Mouse (Mus musculus) midbrain, embryonic 14.5 days (tissue): ENCODE measurements at regions not wholly inside any gene's neighbourhood (a gene's known extent, or its start where the extent isn't known, plus 50 kb on each side); places are given as distances from the start of the nearest gene placed in this dataset.

ENCODE experiments used
- ATAC-seq: fragments of 200-750 bp; cut with Nextera tagmentation; 2 replicates; pipeline ENCODE4 v1.8.0; 2017; ENCODE audit warnings: moderate number of reproducible peaks, moderate library complexity; ENCODE audit not compliant: low FRiP score, low TSS enrichment
- DNase-seq: peaks from one replicate; pipeline ENCODE4 v3.0.0-alpha.2; 2015
- H3K27ac ChIP-seq: fragments of 300-500 bp; sonication (generic); replicated peaks from 2 replicates; pipeline ENCODE4 v1.5.1; 2014; ENCODE audit warnings: mild to moderate bottlenecking, low read depth, low read length, moderate library complexity
- H3K27me3 ChIP-seq: fragments of 300-500 bp; sonication (generic); 2 replicates; pipeline ENCODE4 v1.6.1; 2014; ENCODE audit warnings: low read length, control low read depth, mixed read lengths; ENCODE audit not compliant: control insufficient read depth, insufficient read depth
- H3K36me3 ChIP-seq: fragments of 300-500 bp; sonication (generic); 2 replicates; pipeline ENCODE4 v1.6.1; 2014; ENCODE audit warnings: low read length, control low read depth; ENCODE audit not compliant: control insufficient read depth, insufficient read depth
- H3K4me1 ChIP-seq: fragments of 300-500 bp; sonication (generic); 2 replicates; pipeline ENCODE4 v1.6.1; 2014; ENCODE audit warnings: mild to moderate bottlenecking, antibody characterized with exemption, low read length, control low read depth; ENCODE audit not compliant: control insufficient read depth, insufficient read depth
- H3K4me2 ChIP-seq: fragments of 300-500 bp; sonication (generic); 2 replicates; pipeline ENCODE4 v1.6.1; 2014; ENCODE audit warnings: mild to moderate bottlenecking, low read length, moderate library complexity
- H3K4me3 ChIP-seq: fragments of 300-500 bp; sonication (generic); replicated peaks from 2 replicates; pipeline ENCODE4 v1.5.1; 2014; ENCODE audit warnings: low read depth, low read length
- H3K9ac ChIP-seq: fragments of 300-500 bp; sonication (generic); replicated peaks from 2 replicates; pipeline ENCODE4 v1.6.1; 2014; ENCODE audit warnings: mild to moderate bottlenecking, low read length, moderate library complexity
- H3K9me3 ChIP-seq: fragments of 300-500 bp; sonication (generic); 2 replicates; pipeline ENCODE4 v1.6.1; 2016; ENCODE audit warnings: low read length, control low read depth, mixed read lengths; ENCODE audit not compliant: control insufficient read depth
- WGBS: fragments of 180-500 bp; shearing (Covaris S2); extraction: QIAGEN DNeasy Blood & Tissue Kit; methylation state at CpG from one replicate; pipeline ENCODE4 v1.1.7; 2014; 5-methylcytosine and 5-hydroxymethylcytosine counted together

- ATAC-seq (no peak), DNase-seq (peak; percentile 11)
- Histone ChIP-seq H3K27me3 (no peaks in the 10 kb centered on the region), H3K4me2 (no peak overlapping the region), H3K9me3 (no peaks in the 10 kb centered on the region), H3K27ac (no peak overlapping the region), H3K9ac (no peak overlapping the region), H3K4me3 (no peak overlapping the region), H3K36me3 (no peaks in the 10 kb centered on the region), H3K4me1 (no peaks in the 10 kb centered on the region)
- WGBS = 63% methylated on average over 2 of the region's 2 CpGs
Observed at GRCm38 (mm10) chr10:6053207-6053606, 131.0 kb upstream of the Rgs17 start.

DNA sequence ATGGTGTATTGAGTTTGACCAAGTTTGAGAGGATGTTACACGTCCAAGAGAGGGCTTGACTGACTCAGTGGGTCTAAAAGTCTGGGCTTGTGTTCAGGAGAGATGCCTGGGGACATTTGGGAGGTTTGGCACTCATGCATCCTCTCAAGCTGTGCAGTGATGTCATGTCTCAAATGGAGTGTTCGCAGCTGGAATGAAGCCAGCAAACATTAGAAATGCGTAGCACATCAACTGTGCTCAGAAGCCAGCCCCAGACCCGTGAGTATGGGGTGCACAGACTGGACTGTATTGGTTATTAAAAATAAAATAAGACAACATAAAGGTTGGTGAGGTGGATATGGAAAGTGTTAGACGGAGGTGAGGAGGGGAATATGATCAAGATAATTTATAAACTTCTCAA, 121.2 kb upstream of the Rgs17 start:
- DNase-seq = peak; percentile 14

DNA sequence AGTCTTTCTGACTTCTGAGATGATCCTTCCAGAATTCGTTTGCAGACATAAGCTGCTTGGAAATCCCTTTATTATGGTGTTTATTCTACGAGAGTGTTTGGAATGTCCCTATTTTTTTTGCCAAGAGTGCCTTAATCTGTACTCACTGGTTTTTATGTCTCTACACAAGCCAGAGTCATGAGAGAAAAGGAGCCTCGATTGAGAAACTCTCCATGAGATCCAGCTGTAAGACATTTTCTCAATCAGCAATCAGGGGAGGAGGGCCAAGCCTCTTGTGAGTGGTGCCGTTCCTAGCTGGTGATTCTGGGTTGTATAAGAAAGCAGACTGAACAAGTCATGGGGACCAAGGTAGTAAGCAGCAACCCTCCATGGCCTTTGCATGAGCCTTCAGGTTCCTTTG, 117.6 kb upstream of the Rgs17 start:
- 74% methylated on average over 4 of the region's 4 CpGs for WGBS

More for the DNA sequence above, 121.2 kb upstream of the Rgs17 start:
- no peaks in the 10 kb centered on the region for H3K27me3 ChIP-seq
- H3K27ac ChIP-seq = no peak overlapping the region
- no peak overlapping the region for H3K4me3 ChIP-seq
- no peak for ATAC-seq
- no peaks in the 10 kb centered on the region for H3K4me1 ChIP-seq
- WGBS = 68% methylated on average over 5 of the region's 5 CpGs
- no peak overlapping the region for H3K9ac ChIP-seq
- no peaks in the 10 kb centered on the region for H3K9me3 ChIP-seq
- H3K36me3 ChIP-seq = no peaks in the 10 kb centered on the region
- H3K4me2 ChIP-seq = no peak overlapping the region

GRCm38 (mm10) chr10:6035792-6036487, 113.7 kb upstream of the Rgs17 start:
- ATAC-seq (peak; percentile 83), DNase-seq (peak; percentile 86)
- no peak overlapping the region for H3K9ac ChIP-seq
- 27% methylated on average over 25 of the region's 25 CpGs for WGBS
- no peaks in the 10 kb centered on the region for H3K27me3 ChIP-seq
- peak overlapping the region; percentile 12; the same call in 1 of the 2 replicates for H3K4me3 ChIP-seq
- no peak overlapping the region; the same call in 1 of the 2 replicates for H3K27ac ChIP-seq
- no peaks in the 10 kb centered on the region for H3K4me1 ChIP-seq
- H3K4me2 ChIP-seq = peak overlapping the region; percentile 42
- H3K9me3 ChIP-seq = no peaks in the 10 kb centered on the region
- no peaks in the 10 kb centered on the region for H3K36me3 ChIP-seq

More for the DNA sequence above, 117.6 kb upstream of the Rgs17 start:
- Histone ChIP-seq H3K36me3 (no peaks in the 10 kb centered on the region), H3K27me3 (no peaks in the 10 kb centered on the region), H3K9me3 (no peaks in the 10 kb centered on the region), H3K4me3 (no peak overlapping the region), H3K27ac (no peak overlapping the region), H3K4me1 (no peaks in the 10 kb centered on the region), H3K4me2 (no peak overlapping the region), H3K9ac (no peak overlapping the region)
- DNase-seq (no peak), ATAC-seq (no peak)

DNA sequence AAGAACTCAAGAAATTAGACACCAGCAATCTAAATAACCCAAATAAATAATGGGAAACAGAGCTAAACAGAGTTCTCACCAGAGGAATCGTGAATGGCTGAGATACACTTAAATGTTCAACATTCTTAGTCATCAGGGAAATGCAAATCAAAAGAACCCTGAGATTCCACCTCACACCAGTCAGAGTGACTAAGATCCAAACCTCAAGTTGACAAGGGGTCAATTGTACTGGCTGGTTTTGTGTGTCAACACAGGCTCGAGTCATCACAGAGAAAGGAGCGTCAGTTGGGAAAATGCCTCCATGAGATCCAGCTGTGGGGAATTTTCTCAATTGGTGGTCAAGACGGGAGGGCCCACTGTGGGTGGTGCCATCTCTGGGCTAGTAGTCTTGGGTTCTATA, 110.3 kb upstream of the Rgs17 start:
- no peaks in the 10 kb centered on the region for H3K36me3 ChIP-seq
- no peaks in the 10 kb centered on the region for H3K9me3 ChIP-seq
- H3K9ac ChIP-seq = no peak overlapping the region
- 78% methylated on average over 4 of the region's 4 CpGs for WGBS
- no peak overlapping the region for H3K27ac ChIP-seq
- H3K4me3 ChIP-seq = no peak overlapping the region
- ATAC-seq (no peak), DNase-seq (no peak)
- no peak overlapping the region for H3K4me2 ChIP-seq
- no peaks in the 10 kb centered on the region for H3K27me3 ChIP-seq
- no peaks in the 10 kb centered on the region for H3K4me1 ChIP-seq

- H3K4me2 ChIP-seq = no peak overlapping the region
- H3K27ac ChIP-seq = no peak overlapping the region
- ATAC-seq = no peak
- no peaks in the 10 kb centered on the region for H3K27me3 ChIP-seq
- DNase-seq = no peak
- no peaks in the 10 kb centered on the region for H3K4me1 ChIP-seq
- no peaks in the 10 kb centered on the region for H3K36me3 ChIP-seq
- H3K9me3 ChIP-seq = no peaks in the 10 kb centered on the region
- 51% methylated on average over 1 of the region's 1 CpGs for WGBS
- H3K9ac ChIP-seq = no peak overlapping the region
- H3K4me3 ChIP-seq = no peak overlapping the region
Observed at GRCm38 (mm10) chr10:6027551-6027950, 105.4 kb upstream of the Rgs17 start.

DNA sequence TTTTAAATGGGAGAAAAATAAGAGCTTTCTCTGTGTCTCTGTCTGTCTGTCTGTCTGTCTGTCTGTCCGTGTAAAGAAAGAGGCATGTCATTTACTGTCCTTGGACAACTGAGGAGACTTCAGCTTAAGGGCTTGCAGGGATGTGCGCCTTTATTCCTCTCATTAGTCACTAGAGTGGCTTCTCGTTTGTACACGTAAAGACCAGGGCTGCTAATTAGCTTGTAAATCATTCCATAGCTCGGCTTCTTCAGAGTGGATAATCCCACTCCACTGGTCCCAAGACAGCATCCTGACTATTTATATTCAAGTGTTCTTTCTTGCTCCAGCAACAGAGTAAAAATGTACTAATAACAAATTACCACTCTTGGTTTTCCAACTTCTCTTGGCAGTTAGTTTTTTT, 104.1 kb upstream of the Rgs17 start:
- Histone ChIP-seq H3K4me3 (no peak overlapping the region), H3K9me3 (no peaks in the 10 kb centered on the region)
- ATAC-seq = no peak

GRCm38 (mm10) chr10:6022609-6023283, 100.5 kb upstream of the Rgs17 start:
- Histone ChIP-seq H3K4me2 (no peak overlapping the region), H3K4me1 (no peaks in the 10 kb centered on the region)

More for the DNA sequence above, 104.1 kb upstream of the Rgs17 start:
- WGBS = 55% methylated on average over 5 of the region's 5 CpGs
- H3K36me3 ChIP-seq = no peaks in the 10 kb centered on the region
- H3K4me1 ChIP-seq = no peaks in the 10 kb centered on the region
- H3K4me2 ChIP-seq = no peak overlapping the region
- H3K27ac ChIP-seq = no peak overlapping the region
- H3K27me3 ChIP-seq = no peaks in the 10 kb centered on the region
- peak; percentile 29 for DNase-seq
- no peak overlapping the region for H3K9ac ChIP-seq

More at GRCm38 (mm10) chr10:6022609-6023283, 100.5 kb upstream of the Rgs17 start:
- Histone ChIP-seq H3K36me3 (no peaks in the 10 kb centered on the region), H3K9me3 (no peaks in the 10 kb centered on the region), H3K9ac (no peak overlapping the region), H3K27ac (no peak overlapping the region), H3K4me3 (no peak overlapping the region), H3K27me3 (no peaks in the 10 kb centered on the region)
- 87% methylated on average over 2 of the region's 2 CpGs for WGBS
- DNase-seq (no peak), ATAC-seq (no peak)
